Mouse (Mus musculus): ENCODE measurements around the gene Esrra. TPM values are rescaled to one million over a fixed set of nuclear protein-coding genes. Genes with fewer than 3 reads are reported as not detected.
"Not testable (repeated sequence)": the region's sequence is repeated elsewhere in the genome, so short reads cannot be mapped to it uniquely, and the experiment has no call there.

Esrra gene
- total RNA-seq, 1 experiment from 2014 or later, result 18.2 TPM

DNA sequence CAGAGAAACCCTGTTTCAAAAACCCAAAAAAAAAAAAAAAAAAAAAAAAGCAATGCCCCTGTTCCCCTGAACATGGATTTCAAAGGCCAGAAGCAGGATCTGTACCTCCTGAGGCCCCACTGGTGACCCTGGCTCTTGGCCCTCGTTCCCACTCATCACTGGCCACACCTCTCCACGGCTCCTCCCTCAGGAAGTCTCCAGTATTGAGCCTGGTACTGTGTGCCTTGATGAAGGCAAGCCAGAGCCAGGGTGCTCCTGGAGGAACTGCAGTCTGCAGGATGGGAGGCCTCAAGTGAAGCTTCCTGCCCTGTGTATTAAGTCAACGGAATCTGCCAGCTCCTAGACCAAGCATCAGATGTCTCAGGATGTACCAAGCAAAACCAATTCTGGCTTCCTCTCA lies 15.4 kb downstream of the Esrra start:
- no peak for ATAC-seq (replicated peaks; ENCODE audit: low read depth, poor library complexity, severe bottlenecking)

GRCm38 (mm10) chr19:6905498-6906159 lies 16.0 kb downstream of the Esrra start:
- ATAC-seq (replicated peaks; ENCODE audit: low read depth, poor library complexity, severe bottlenecking), result no peak

GRCm38 (mm10) chr19:6904846-6905245 lies 16.8 kb downstream of the Esrra start:
- ATAC-seq (replicated peaks; ENCODE audit: low read depth, poor library complexity, severe bottlenecking), result no peak

- ATAC-seq (replicated peaks; ENCODE audit: low read depth, poor library complexity, severe bottlenecking), result no peak
Measured at GRCm38 (mm10) chr19:6903031-6903430, 18.6 kb downstream of the Esrra start.

GRCm38 (mm10) chr19:6899641-6900040 lies 22.0 kb downstream of the Esrra start:
- ATAC-seq (replicated peaks; ENCODE audit: low read depth, poor library complexity, severe bottlenecking), result no peak

DNA sequence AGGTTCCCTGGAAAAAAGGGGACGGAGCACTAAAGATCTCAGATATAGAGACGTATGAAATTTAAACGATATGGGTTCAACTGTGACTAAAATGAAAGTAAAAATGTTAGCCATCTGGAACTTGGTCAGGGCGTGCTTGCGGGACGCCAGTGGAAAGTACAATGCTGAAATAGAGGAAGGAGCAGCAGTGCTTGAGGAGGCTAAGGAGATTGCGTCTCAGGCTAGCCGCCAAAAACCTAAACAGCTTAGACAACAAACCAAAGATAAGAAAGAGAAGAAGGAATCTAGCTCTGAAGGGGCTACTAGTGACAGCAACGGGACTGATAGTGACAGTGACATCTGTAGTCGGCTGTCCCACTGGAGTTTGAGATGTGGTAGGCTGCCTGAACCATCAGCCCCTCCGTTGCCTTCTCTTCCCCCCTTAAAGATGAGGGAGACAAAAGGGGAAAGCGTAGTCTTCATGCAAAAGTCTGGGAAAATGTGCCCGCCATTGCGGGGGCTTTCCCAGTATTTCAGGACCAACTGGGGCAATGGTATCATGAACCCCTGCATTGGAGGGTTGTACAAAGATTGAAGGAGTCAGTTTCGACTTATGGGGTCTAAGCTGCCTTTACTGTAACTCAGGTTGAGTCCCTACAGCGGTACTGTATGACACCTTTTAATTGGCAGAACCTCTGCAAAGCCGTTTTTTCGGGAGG lies 25.9 kb downstream of the Esrra start:
- ATAC-seq (replicated peaks; ENCODE audit: low read depth, poor library complexity, severe bottlenecking), result not testable (repeated sequence)

DNA sequence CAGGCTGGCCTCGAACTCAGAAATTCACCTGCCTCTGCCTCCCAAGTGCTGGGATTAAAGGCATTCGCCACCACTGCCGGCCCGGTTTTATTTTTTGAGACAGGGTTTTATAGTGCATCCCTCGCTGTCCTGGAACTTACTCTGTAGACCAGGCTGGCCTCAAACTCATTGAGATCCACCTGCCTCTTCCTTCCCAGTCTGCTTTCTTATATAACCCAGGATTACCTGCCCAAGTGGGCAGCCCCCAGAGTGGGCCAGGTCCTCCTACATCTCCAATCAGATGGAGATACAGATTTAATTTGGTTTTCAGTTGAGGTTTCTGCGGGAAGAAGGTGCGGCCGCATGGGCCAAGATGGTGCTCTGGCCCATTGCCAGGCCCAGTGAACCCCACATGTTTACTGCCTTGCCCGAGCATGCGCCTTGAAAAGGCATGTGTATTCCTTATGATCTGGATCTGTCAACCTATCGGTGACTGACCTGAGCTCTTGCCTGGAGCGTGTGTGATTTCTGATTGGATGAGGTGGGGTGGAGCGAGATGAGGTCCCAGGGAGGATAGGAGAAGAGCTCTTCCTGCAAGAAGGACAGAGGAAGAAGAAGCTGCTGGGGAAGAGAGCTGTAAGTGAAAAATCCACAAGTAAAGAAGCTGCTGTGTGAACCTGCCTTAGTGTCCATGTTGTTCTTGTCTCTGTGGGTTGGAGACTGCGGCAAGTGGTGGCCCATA lies 27.7 kb downstream of the Esrra start:
- ATAC-seq (replicated peaks; ENCODE audit: low read depth, poor library complexity, severe bottlenecking), result no peak

DNA sequence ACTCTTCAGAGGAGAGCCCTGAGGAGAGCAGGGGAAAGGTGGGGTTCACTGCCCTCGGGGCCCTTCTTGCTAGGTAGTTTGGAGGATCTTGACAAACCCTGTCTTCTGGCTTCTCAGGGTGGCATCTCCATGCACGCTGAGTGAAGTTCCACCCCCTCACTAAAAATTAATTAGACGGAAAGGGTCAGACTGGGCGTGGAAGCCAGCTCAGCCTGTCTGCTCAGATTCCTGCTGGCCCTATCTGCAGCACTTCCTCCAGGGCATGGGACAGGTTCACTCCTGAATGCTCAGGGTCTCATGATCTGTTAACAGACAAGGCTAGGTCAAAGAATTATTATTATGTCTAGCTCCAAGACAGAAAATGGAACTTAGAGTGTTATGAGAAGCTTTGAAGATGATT lies 29.1 kb downstream of the Esrra start:
- ATAC-seq (replicated peaks; ENCODE audit: low read depth, poor library complexity, severe bottlenecking), result no peak

DNA sequence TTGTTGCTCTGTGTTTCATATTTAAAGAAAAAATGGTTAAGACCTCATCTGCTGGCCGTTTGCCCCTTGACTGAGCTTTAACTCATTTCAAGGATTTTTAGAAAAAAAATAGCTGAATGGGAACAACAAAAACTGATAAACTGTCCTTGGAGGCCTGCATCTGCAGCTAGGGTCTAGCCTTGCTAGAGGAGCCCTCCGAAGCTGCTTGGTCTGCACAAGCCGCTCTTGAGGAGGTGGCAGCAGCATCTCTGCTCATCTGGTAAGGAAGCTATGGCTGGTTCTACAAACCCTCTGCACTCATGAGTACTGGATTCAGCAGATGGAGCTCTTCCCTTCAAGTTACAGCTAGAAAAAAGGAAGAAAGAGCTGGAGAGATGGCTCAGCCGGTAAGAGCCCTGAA lies 43.6 kb downstream of the Esrra start:
- no peak for ATAC-seq (replicated peaks; ENCODE audit: low read depth, poor library complexity, severe bottlenecking)

GRCm38 (mm10) chr19:6876799-6877198 lies 44.8 kb downstream of the Esrra start:
- no peak for ATAC-seq (replicated peaks; ENCODE audit: low read depth, poor library complexity, severe bottlenecking)

DNA sequence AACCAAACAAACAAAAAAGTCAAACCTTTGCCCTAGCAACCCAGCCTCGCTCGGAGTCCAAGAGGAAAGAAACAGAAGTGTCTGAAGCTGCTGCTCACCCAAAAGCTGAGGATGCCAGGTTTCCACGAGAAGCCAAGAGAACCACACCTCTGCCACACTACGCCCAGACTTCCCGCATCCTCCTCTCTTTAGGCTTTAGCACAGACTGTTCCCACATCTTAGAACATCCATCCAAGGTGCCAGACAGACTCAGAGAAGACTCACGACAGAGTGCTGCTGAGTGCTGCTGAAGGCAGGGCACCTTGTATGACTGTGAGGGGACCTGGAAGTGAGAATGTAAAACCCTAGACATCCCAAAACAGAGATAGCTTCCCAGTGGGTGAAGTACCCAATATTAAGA lies 45.8 kb downstream of the Esrra start:
- no peak for ATAC-seq (replicated peaks; ENCODE audit: low read depth, poor library complexity, severe bottlenecking)

- no peak for ATAC-seq (replicated peaks; ENCODE audit: low read depth, poor library complexity, severe bottlenecking)
Measured at GRCm38 (mm10) chr19:6874257-6874656, 47.4 kb downstream of the Esrra start.

- ATAC-seq (replicated peaks; ENCODE audit: low read depth, poor library complexity, severe bottlenecking), result no peak
Measured at GRCm38 (mm10) chr19:6872701-6873100, 48.9 kb downstream of the Esrra start.

DNA sequence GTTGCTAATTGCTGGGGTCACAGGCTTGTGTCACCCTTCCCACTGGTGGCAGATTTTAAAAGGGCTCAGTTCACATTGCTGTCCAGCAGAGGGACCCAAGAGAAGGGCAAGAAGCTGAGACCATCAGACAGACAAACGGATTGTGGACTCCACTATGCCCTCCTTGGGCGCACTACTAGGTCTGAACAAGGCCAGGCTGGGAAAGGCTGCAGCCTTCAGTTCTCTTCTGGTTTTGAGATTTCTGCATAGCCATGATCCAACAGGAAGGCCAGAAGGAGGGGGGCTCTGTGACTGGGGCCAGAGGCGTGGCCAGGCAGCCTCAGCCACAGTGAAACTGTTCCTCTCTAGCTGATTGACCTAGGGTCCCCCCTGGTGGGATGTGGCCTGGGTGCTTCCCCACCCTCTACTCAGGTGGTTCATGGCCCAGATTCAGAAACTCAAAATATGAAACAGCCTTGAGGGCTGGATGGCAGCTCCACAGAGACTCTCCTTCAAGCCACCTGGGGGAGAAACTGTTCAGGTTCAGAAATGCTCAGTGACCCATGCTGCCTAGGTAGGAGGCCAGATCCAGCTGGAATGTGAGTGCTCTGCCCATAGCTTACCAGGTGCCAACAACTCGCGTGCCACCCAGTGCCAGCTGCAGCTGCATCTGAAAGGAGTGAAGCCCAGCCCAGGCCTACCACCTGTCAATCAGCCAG lies 49.9 kb downstream of the Esrra start:
- peak; percentile 79 for ATAC-seq (replicated peaks; ENCODE audit: low read depth, poor library complexity, severe bottlenecking)

GRCm38 (mm10) chr19:6869355-6869754 lies 52.3 kb downstream of the Esrra start:
- ATAC-seq (replicated peaks; ENCODE audit: low read depth, poor library complexity, severe bottlenecking), result peak; percentile 90

GRCm38 (mm10) chr19:6861451-6861850 lies 60.2 kb downstream of the Esrra start:
- ATAC-seq (replicated peaks; ENCODE audit: low read depth, poor library complexity, severe bottlenecking), result no peak

Other genes starting within 250 kb of the Esrra start
- gene Rps6ka4, start 81.2 kb downstream of the Esrra start, total RNA-seq (2017), result 5.8 and 6.8 TPM in 2 replicates
- 29.1 and 65.5 TPM in 2 replicates for gene Ccdc88b, start 63.6 kb downstream of the Esrra start, total RNA-seq (2017)
- 251 and 275 TPM in 2 replicates for gene Trmt112, start 12.1 kb downstream of the Esrra start, total RNA-seq (2017)
- gene Prdx5, start 11.7 kb downstream of the Esrra start, total RNA-seq (2017), result 131 and 139 TPM in 2 replicates
- not detected in 2 replicates for gene Catsperz, start 3.6 kb upstream of the Esrra start, total RNA-seq (2017)
- gene Kcnk4, start 12.7 kb upstream of the Esrra start, total RNA-seq (2017), result not detected in 2 replicates
- gene Bad, start 20.0 kb upstream of the Esrra start, total RNA-seq (2017), result 36.4 and 72.3 TPM in 2 replicates
- 13.0 and 13.1 TPM in 2 replicates for gene Gpr137, start 20.7 kb upstream of the Esrra start, total RNA-seq (2017)
- gene Ppp1r14b, start 53.2 kb upstream of the Esrra start, total RNA-seq (2017), result 119 and 184 TPM in 2 replicates
- 7.5 and 10.6 TPM in 2 replicates for gene Plcb3, start 54.7 kb upstream of the Esrra start, total RNA-seq (2017)
- gene Fkbp2, start 58.7 kb upstream of the Esrra start, total RNA-seq (2017), result 136 and 154 TPM in 2 replicates
- gene Vegfb, start 65.8 kb upstream of the Esrra start, total RNA-seq (2017), result 6.0 and 16.6 TPM in 2 replicates
- gene Dnajc4, start 70.8 kb upstream of the Esrra start, total RNA-seq (2017), result 5.4 and 7.9 TPM in 2 replicates
- 3.3 and 6.1 TPM in 2 replicates for gene Nudt22, start 74.3 kb upstream of the Esrra start, total RNA-seq (2017)
- gene Trpt1, start 74.3 kb upstream of the Esrra start, total RNA-seq (2017), result 3.2 TPM in 1 of 2 replicates, not detected in the other
- 221 and 234 TPM in 2 replicates for gene Fermt3, start 97.7 kb upstream of the Esrra start, total RNA-seq (2017)
- gene Stip1, start 118.2 kb upstream of the Esrra start, total RNA-seq (2017), result 244 and 257 TPM in 2 replicates
- gene Macrod1, start 135.0 kb upstream of the Esrra start, total RNA-seq (2017), result 2.8 and 7.9 TPM in 2 replicates
- gene Flrt1, start 183.9 kb upstream of the Esrra start, total RNA-seq (2017), result not detected in 2 replicates